Mouse (Mus musculus) gonadal fat pad, adult 2 months (tissue): ENCODE results near the gene Luc7l2. TPM values are rescaled to one million over a fixed set of nuclear protein-coding genes. Genes with fewer than 3 reads are reported as not detected.

Experiments
- DNase-seq: peaks from one replicate; pipeline ENCODE4 v3.0.0-alpha.2; 2012; ENCODE audit warnings: low read depth
- polyA plus RNA-seq: library from polyadenylated mRNA; depleted of rRNA; stranded (reverse); fragments of >200 nt; gene quantifications from 2 replicates; pipeline ENCODE4 v1.2.3, GENCODE M21; 2012

Luc7l2 gene
- polyA plus RNA-seq, 1 experiment, result 21.9 TPM

GRCm38 (mm10) chr6:38576096-38576495 lies 25.0 kb downstream of the Luc7l2 start:
- no peak for DNase-seq

GRCm38 (mm10) chr6:38580112-38580857 lies 29.2 kb downstream of the Luc7l2 start:
- no peak for DNase-seq

GRCm38 (mm10) chr6:38581711-38582110 lies 30.6 kb downstream of the Luc7l2 start:
- no peak for DNase-seq

- DNase-seq, result no peak
Observed at GRCm38 (mm10) chr6:38597481-38597880, 46.3 kb downstream of the Luc7l2 start.

GRCm38 (mm10) chr6:38609892-38610291 lies 58.8 kb downstream of the Luc7l2 start:
- no peak for DNase-seq

GRCm38 (mm10) chr6:38622406-38622805 lies 71.3 kb downstream of the Luc7l2 start:
- no peak for DNase-seq

GRCm38 (mm10) chr6:38623457-38623856 lies 72.3 kb downstream of the Luc7l2 start:
- DNase-seq, result no peak

- DNase-seq, result no peak
Observed at GRCm38 (mm10) chr6:38624439-38624838, 73.3 kb downstream of the Luc7l2 start.

- no peak for DNase-seq
Observed at GRCm38 (mm10) chr6:38626086-38626485, 75.0 kb downstream of the Luc7l2 start.

GRCm38 (mm10) chr6:38627081-38627480 lies 75.9 kb downstream of the Luc7l2 start:
- no peak for DNase-seq

GRCm38 (mm10) chr6:38627486-38627885 lies 76.4 kb downstream of the Luc7l2 start:
- DNase-seq, result no peak

GRCm38 (mm10) chr6:38629556-38629955 lies 78.4 kb downstream of the Luc7l2 start:
- no peak for DNase-seq

GRCm38 (mm10) chr6:38632826-38633225 lies 81.7 kb downstream of the Luc7l2 start:
- DNase-seq, result no peak

GRCm38 (mm10) chr6:38634461-38634860 lies 83.3 kb downstream of the Luc7l2 start:
- no peak for DNase-seq

GRCm38 (mm10) chr6:38635941-38636851 lies 85.1 kb downstream of the Luc7l2 start:
- no peak for DNase-seq

- DNase-seq, result no peak
Observed at GRCm38 (mm10) chr6:38636852-38637618, 85.9 kb downstream of the Luc7l2 start, which contains the start of gene Klrg2. Gene Klrg2, minus strand, starts transcription at chr6:38637242.

- no peak for DNase-seq
Observed at GRCm38 (mm10) chr6:38640401-38640800, 89.3 kb downstream of the Luc7l2 start.

GRCm38 (mm10) chr6:38641228-38641627 lies 90.1 kb downstream of the Luc7l2 start:
- DNase-seq, result no peak

GRCm38 (mm10) chr6:38641645-38642044 lies 90.5 kb downstream of the Luc7l2 start:
- no peak for DNase-seq

GRCm38 (mm10) chr6:38642593-38642992 lies 91.5 kb downstream of the Luc7l2 start:
- no peak for DNase-seq

- DNase-seq, result no peak
Observed at GRCm38 (mm10) chr6:38643039-38643438, 91.9 kb downstream of the Luc7l2 start.

GRCm38 (mm10) chr6:38649545-38649944 lies 98.4 kb downstream of the Luc7l2 start:
- DNase-seq, result no peak
